Mouse (Mus musculus) CD4-positive, CD25-positive, alpha-beta regulatory T cell, adult 2 months (primary cell): ENCODE data around the gene Ipo7.
A peak's percentile ranks its signal among the peaks of the same experiment; 100 is the strongest.
"Not testable (repeated sequence)": the region's sequence is repeated elsewhere in the genome, so short reads cannot be mapped to it uniquely, and the experiment has no call there.

Source experiments
- DNase-seq: peaks from one replicate; pipeline ENCODE4 v3.0.0-alpha.2; 2012; ENCODE audit warnings: low read depth, low spot score

Gene Ipo7

GRCm38 (mm10) chr7:110018631-110019482, 783 bp downstream of the Ipo7 start:
- DNase-seq = peak; percentile 37

- no peak for DNase-seq
Observed at GRCm38 (mm10) chr7:110023553-110023952, 5.5 kb downstream of the Ipo7 start.

- DNase-seq = no peak
Observed at GRCm38 (mm10) chr7:110026594-110026993, 8.5 kb downstream of the Ipo7 start.

GRCm38 (mm10) chr7:110028826-110029225, 10.8 kb downstream of the Ipo7 start:
- DNase-seq = no peak

- DNase-seq = no peak
Observed at GRCm38 (mm10) chr7:110030342-110030741, 12.3 kb downstream of the Ipo7 start.

- DNase-seq = not testable (repeated sequence)
Observed at GRCm38 (mm10) chr7:110057723-110058122, 39.6 kb downstream of the Ipo7 start.

GRCm38 (mm10) chr7:110059092-110059785, 41.2 kb downstream of the Ipo7 start:
- DNase-seq = peak; percentile 51

GRCm38 (mm10) chr7:110060106-110060668, 42.1 kb downstream of the Ipo7 start:
- peak; percentile 15 for DNase-seq

GRCm38 (mm10) chr7:110060669-110061198, 42.7 kb downstream of the Ipo7 start:
- DNase-seq = no peak

- peak; percentile 99 for DNase-seq
Observed at GRCm38 (mm10) chr7:110061199-110061751, 43.2 kb downstream of the Ipo7 start, which contains the start of gene Zfp143. Gene Zfp143 (plus strand): TSS chr7:110061217.

GRCm38 (mm10) chr7:110061752-110062273, 43.7 kb downstream of the Ipo7 start:
- peak; percentile 82 for DNase-seq

- DNase-seq = no peak
Observed at GRCm38 (mm10) chr7:110063731-110064130, 45.7 kb downstream of the Ipo7 start.

GRCm38 (mm10) chr7:110069070-110069469, 51.0 kb downstream of the Ipo7 start:
- DNase-seq = no peak

- DNase-seq = no peak
Observed at GRCm38 (mm10) chr7:110078168-110078567, 60.1 kb downstream of the Ipo7 start.

- DNase-seq = peak; percentile 75
Observed at GRCm38 (mm10) chr7:110083386-110084165, 65.5 kb downstream of the Ipo7 start.

- no peak for DNase-seq
Observed at GRCm38 (mm10) chr7:110085217-110085616, 67.1 kb downstream of the Ipo7 start.

GRCm38 (mm10) chr7:110087914-110088313, 69.8 kb downstream of the Ipo7 start:
- no peak for DNase-seq

- DNase-seq = peak; percentile 11
Observed at GRCm38 (mm10) chr7:110091670-110092069, 73.6 kb downstream of the Ipo7 start.

- DNase-seq = no peak
Observed at GRCm38 (mm10) chr7:110096332-110096731, 78.3 kb downstream of the Ipo7 start.

- no peak for DNase-seq
Observed at GRCm38 (mm10) chr7:110097106-110097793, 79.2 kb downstream of the Ipo7 start.
